9 mouse cellular contexts compared by ENCODE assay signal in the genomic region with DNA sequence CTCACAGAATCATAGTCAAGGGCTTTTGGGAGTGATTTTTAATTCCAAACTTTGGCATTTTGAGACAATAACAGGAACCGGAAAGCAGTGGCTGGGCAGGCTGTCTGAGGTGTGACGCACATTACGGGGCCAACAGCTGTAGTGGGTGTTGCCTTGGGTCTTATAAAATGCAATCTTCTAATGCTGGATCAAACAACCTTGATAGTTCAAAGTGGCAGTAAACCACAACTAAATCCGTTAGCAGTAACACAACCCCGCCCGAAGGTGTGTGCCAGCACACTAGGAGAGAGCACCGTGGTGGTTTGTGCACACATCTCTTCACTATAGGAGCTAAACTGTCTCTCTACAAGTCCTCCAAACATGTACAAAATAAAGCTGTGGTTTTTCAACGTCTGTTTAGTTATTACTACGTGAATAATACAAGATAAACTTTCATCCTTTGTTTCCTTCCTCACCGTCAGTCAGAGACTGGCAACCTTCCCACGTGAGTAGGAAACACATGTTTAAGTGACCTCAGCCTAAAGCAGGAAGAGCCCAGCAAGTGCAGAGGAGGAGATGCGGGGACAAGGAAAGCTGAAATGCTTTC.
DNase-seq lines count a peak whose midpoint lies in the region; ATAC-seq and TF ChIP-seq lines count a peak whose summit lies in the region.
"Had no signal": no experiment of that assay in that cellular context is flagged by ENCODE, and none has a peak within 500 bp of the region (broad histone marks: within the 10 kb centered on the region; RNA-seq: fewer than 3 reads in every experiment).

No protein-coding gene starts in this region.

- WGBS in heart, postnatal 0 days, result 17% methylated on average over 12 of the region's 12 CpGs
- WGBS in limb, embryonic 14.5 days, result 36% methylated on average over 12 of the region's 12 CpGs
- 80% methylated on average over 12 of the region's 12 CpGs for WGBS in neural tube, embryonic 15.5 days
- 76% methylated on average over 12 of the region's 12 CpGs for WGBS in hindbrain, embryonic 16.5 days

- 0 out of 2 replicates have a peak overlapping the region, but pooled peaks have one; percentile 3 for H3K4me3 ChIP-seq in heart, postnatal 0 days (ENCODE audit: low read depth, low read length)
- no peak overlapping the region for H3K4me3 ChIP-seq in limb, embryonic 14.5 days (replicated peaks; ENCODE audit: low read length)
- H3K4me3 ChIP-seq in neural tube, embryonic 15.5 days (replicated peaks), result no peak overlapping the region
- no peak overlapping the region for H3K4me3 ChIP-seq in hindbrain, embryonic 16.5 days (ENCODE audit: low read length)
- H3K4me3 ChIP-seq: midbrain, embryonic 12.5 days had no signal

- H3K27ac ChIP-seq in heart, postnatal 0 days (ENCODE audit: low read depth), result peak overlapping the region; percentile 94
- 0 out of 2 replicates have a peak overlapping the region, but pooled peaks have one; percentile 0 for H3K27ac ChIP-seq in limb, embryonic 14.5 days (replicated peaks; ENCODE audit: low read depth, low read length)
- no peak overlapping the region for H3K27ac ChIP-seq in neural tube, embryonic 15.5 days (replicated peaks)
- no peak overlapping the region for H3K27ac ChIP-seq in hindbrain, embryonic 16.5 days (ENCODE audit: low read depth, low read length)
- H3K27ac ChIP-seq: midbrain, embryonic 12.5 days had no signal

- H3K36me3 ChIP-seq in heart, postnatal 0 days (replicated peaks; ENCODE audit: control insufficient read depth, insufficient read depth, low read length), result no peaks in the 10 kb centered on the region
- no peaks in the 10 kb centered on the region for H3K36me3 ChIP-seq in limb, embryonic 14.5 days (ENCODE audit: control insufficient read depth, insufficient read depth, low read length)
- no peaks in the 10 kb centered on the region for H3K36me3 ChIP-seq in neural tube, embryonic 15.5 days
- H3K36me3 ChIP-seq in hindbrain, embryonic 16.5 days (ENCODE audit: control insufficient read depth, insufficient read depth, low read length), result no peaks in the 10 kb centered on the region
- H3K36me3 ChIP-seq: midbrain, embryonic 12.5 days had no signal

- no peak for TF ChIP-seq POLR2A in limb, embryonic 14.5 days (IDR thresholded peaks at IDR 0.05; ENCODE audit: borderline replicate concordance, extremely low read depth, insufficient read depth, insufficient read length)

- TF ChIP-seq CTCF in heart, postnatal 0 days (IDR thresholded peaks at IDR 0.05; ENCODE audit: low read depth), result no peak

- peak overlapping the region; percentile 39 for H3K4me2 ChIP-seq in heart, postnatal 0 days (ENCODE audit: low read depth, low read length)
- H3K4me2 ChIP-seq in limb, embryonic 14.5 days (replicated peaks; ENCODE audit: low read depth, low read length, severe bottlenecking), result peak overlapping the region; percentile 17; the same call in 1 of the 2 replicates
- no peak overlapping the region for H3K4me2 ChIP-seq in neural tube, embryonic 15.5 days
- H3K4me2 ChIP-seq in hindbrain, embryonic 16.5 days (ENCODE audit: low read length), result no peak overlapping the region
- H3K4me2 ChIP-seq: midbrain, embryonic 12.5 days had no signal

- peak overlapping the region; percentile 30; the same call in 1 of the 2 replicates for H3K9ac ChIP-seq in heart, postnatal 0 days (replicated peaks; ENCODE audit: low read depth, low read length)
- H3K9ac ChIP-seq in limb, embryonic 14.5 days (ENCODE audit: low read depth, low read length, severe bottlenecking), result no peak overlapping the region
- no peak overlapping the region for H3K9ac ChIP-seq in neural tube, embryonic 15.5 days (replicated peaks)
- no peak overlapping the region for H3K9ac ChIP-seq in hindbrain, embryonic 16.5 days (ENCODE audit: low read depth, low read length)
- H3K9ac ChIP-seq: midbrain, embryonic 12.5 days had no signal

- H3K9me3 ChIP-seq in heart, postnatal 0 days (replicated peaks; ENCODE audit: control insufficient read depth, low read length), result no peaks in the 10 kb centered on the region
- no peaks in the 10 kb centered on the region for H3K9me3 ChIP-seq in limb, embryonic 14.5 days (ENCODE audit: control insufficient read depth, low read length)
- no peaks in the 10 kb centered on the region for H3K9me3 ChIP-seq in neural tube, embryonic 15.5 days (replicated peaks)
- no peaks in the 10 kb centered on the region for H3K9me3 ChIP-seq in hindbrain, embryonic 16.5 days (ENCODE audit: control insufficient read depth, low read length)
- H3K9me3 ChIP-seq: midbrain, embryonic 12.5 days had no signal

- peak; percentile 22 for DNase-seq in 3134 (ENCODE audit: extremely low read depth, insufficient read length, low spot score)
- peak; percentile 51 for DNase-seq in adrenal gland, postnatal 14 days
- peak; percentile 79 for DNase-seq in heart, postnatal 0 days (ENCODE audit: low spot score)
- peak; percentile 42 for DNase-seq in limb, embryonic 14.5 days (ENCODE audit: low spot score)
- peak; percentile 95 for DNase-seq in naive thymus-derived CD4-positive, alpha-beta T cell, adult 2 months (ENCODE audit: low read depth)

- no peaks in the 10 kb centered on the region for H3K27me3 ChIP-seq in heart, postnatal 0 days (ENCODE audit: control insufficient read depth, insufficient read depth, low read length)
- no peaks in the 10 kb centered on the region for H3K27me3 ChIP-seq in limb, embryonic 14.5 days (ENCODE audit: control insufficient read depth, insufficient read depth, low read length)
- H3K27me3 ChIP-seq in neural tube, embryonic 15.5 days (replicated peaks), result no peaks in the 10 kb centered on the region
- H3K27me3 ChIP-seq in hindbrain, embryonic 16.5 days (replicated peaks; ENCODE audit: control insufficient read depth, insufficient read depth, low read length), result no peaks in the 10 kb centered on the region
- H3K27me3 ChIP-seq: midbrain, embryonic 12.5 days had no signal

- peak; percentile 58; the same call in 1 of the 2 replicates for TF ChIP-seq EP300 in heart, postnatal 0 days (IDR thresholded peaks at IDR 0.05; ENCODE audit: low read depth)

- peaks cover 47% of the 10 kb centered on the region for H3K4me1 ChIP-seq in heart, postnatal 0 days (ENCODE audit: control insufficient read depth, insufficient read depth)
- peaks cover 8% of the 10 kb centered on the region; the same call in 1 of the 2 replicates for H3K4me1 ChIP-seq in limb, embryonic 14.5 days (ENCODE audit: control insufficient read depth, insufficient read depth, low read length)
- H3K4me1 ChIP-seq in neural tube, embryonic 15.5 days, result no peaks in the 10 kb centered on the region
- H3K4me1 ChIP-seq in hindbrain, embryonic 16.5 days (ENCODE audit: control insufficient read depth, insufficient read depth, low read depth, low read length), result no peaks in the 10 kb centered on the region
- H3K4me1 ChIP-seq: midbrain, embryonic 12.5 days had no signal

- ATAC-seq in heart, postnatal 0 days (ENCODE audit: insufficient read depth, low read depth), result peak; percentile 64
- 0 out of 2 replicates have a peak, but pooled peaks have one; percentile 50 for ATAC-seq in limb, embryonic 14.5 days (ENCODE audit: low FRiP score, low read depth)
- ATAC-seq in erythroid progenitor cell, adult 5-6 weeks (replicated peaks; ENCODE audit: low FRiP score, poor library complexity, severe bottlenecking), result no peak
- ATAC-seq in neural tube, embryonic 15.5 days (ENCODE audit: low FRiP score), result no peak
- ATAC-seq in hindbrain, embryonic 16.5 days, result no peak

Comparison
In these comparisons a context has a peak if more than half of its experiments do, and no peak if none do; other contexts are left out.
1. DNase-seq: peak in every context shown above with its lines; median percentile 95 in naive thymus-derived CD4-positive, alpha-beta T cell, adult 2 months; 79 in heart, postnatal 0 days; 51 in adrenal gland, postnatal 14 days; 42 in limb, embryonic 14.5 days; 22 in 3134.
2. ATAC-seq: peak in heart, postnatal 0 days (single experiment) and limb, embryonic 14.5 days (single experiment); none in erythroid progenitor cell, adult 5-6 weeks (single experiment), neural tube, embryonic 15.5 days (single experiment) and hindbrain, embryonic 16.5 days (single experiment).
3. H3K27ac ChIP-seq: peak in heart, postnatal 0 days (single experiment) and limb, embryonic 14.5 days (single experiment); none in neural tube, embryonic 15.5 days (single experiment) and hindbrain, embryonic 16.5 days (single experiment).
4. H3K4me2 ChIP-seq: peak in heart, postnatal 0 days (single experiment) and limb, embryonic 14.5 days (single experiment); none in neural tube, embryonic 15.5 days (single experiment) and hindbrain, embryonic 16.5 days (single experiment).